Mouse (Mus musculus) kidney, adult 2 months (tissue): ENCODE data around the gene Dnah14. TPM values are rescaled to one million over a fixed set of nuclear protein-coding genes. Genes with fewer than 3 reads are reported as not detected.

Experiments
- DNase-seq: peaks from one replicate; pipeline ENCODE4 v3.0.0; 2021
- H3K27ac ChIP-seq: fragments of 200-500 bp; 2 replicates; pipeline ENCODE4 v1.5.1; 2012; ENCODE audit warnings: low read depth, low read length, control low read depth, inconsistent platforms; ENCODE audit not compliant: insufficient read depth
- H3K27me3 ChIP-seq: fragments of 200-500 bp; replicated peaks from 2 replicates; pipeline ENCODE4 v1.6.1; 2012; ENCODE audit warnings: mild to moderate bottlenecking, moderate library complexity, low read length, inconsistent platforms; ENCODE audit not compliant: control insufficient read depth, insufficient read depth
- H3K36me3 ChIP-seq: fragments of 200-500 bp; 2 replicates; pipeline ENCODE4 v1.6.1; 2012; ENCODE audit warnings: mild to moderate bottlenecking, moderate library complexity, low read length, inconsistent platforms; ENCODE audit not compliant: control insufficient read depth, insufficient read depth
- H3K4me1 ChIP-seq: fragments of 200-500 bp; 2 replicates; pipeline ENCODE4 v1.6.1; 2011; ENCODE audit warnings: low read length; ENCODE audit not compliant: control insufficient read depth, insufficient read depth
- H3K4me3 ChIP-seq: fragments of 200-500 bp; 2 replicates; pipeline ENCODE4 v1.5.1; 2011; ENCODE audit warnings: mild to moderate bottlenecking, low read depth, low read length, control low read depth; ENCODE audit not compliant: insufficient read depth
- CTCF ChIP-seq: fragments of 200-500 bp; conservative IDR thresholded peaks from 2 replicates; pipeline ENCODE4 v1.5.1; 2011; ENCODE audit warnings: low read depth, mild to moderate bottlenecking, control low read depth, low read length, moderate library complexity, mixed read lengths; ENCODE audit not compliant: insufficient read depth, insufficient read length
- POLR2A ChIP-seq: fragments of 200-500 bp; IDR thresholded peaks from one replicate; pipeline ENCODE4 v1.6.1; 2011; ENCODE audit warnings: low read depth, low read length, control low read depth
- WGBS: fragments of 180-500 bp; shearing (Covaris S2); methylation state at CpG from one replicate; pipeline ENCODE4 v1.1.7; 2018; 5-methylcytosine and 5-hydroxymethylcytosine counted together
- polyA plus RNA-seq: library from polyadenylated mRNA; depleted of rRNA; stranded (reverse); fragments of >200 nt; gene quantifications from 2 replicates; pipeline ENCODE4 v1.2.3, GENCODE M21; 2012

Gene Dnah14
- polyA plus RNA-seq, 1 experiment: not detected

- no peaks in the 10 kb centered on the region for H3K4me1 ChIP-seq
- TF ChIP-seq POLR2A: no peak
- TF ChIP-seq CTCF: no peak
- no peaks in the 10 kb centered on the region for H3K27me3 ChIP-seq
- H3K4me3 ChIP-seq: no peak overlapping the region
- DNase-seq: no peak
- no peak overlapping the region for H3K27ac ChIP-seq
- H3K36me3 ChIP-seq: no peaks in the 10 kb centered on the region
- 49% methylated on average over 9 of the region's 9 CpGs for WGBS
Measured at GRCm38 (mm10) chr1:181560896-181561767, 15.2 kb upstream of the Dnah14 start.

- WGBS: 50% methylated on average over 8 of the region's 8 CpGs
- no peaks in the 10 kb centered on the region for H3K36me3 ChIP-seq
Measured at GRCm38 (mm10) chr1:181561768-181562444, 14.5 kb upstream of the Dnah14 start.

GRCm38 (mm10) chr1:181569447-181569846 is 6.9 kb upstream of the Dnah14 start:
- WGBS: 16% methylated on average over 9 of the region's 9 CpGs
- Histone ChIP-seq H3K27ac (no peak overlapping the region), H3K36me3 (no peaks in the 10 kb centered on the region), H3K4me1 (no peaks in the 10 kb centered on the region), H3K27me3 (no peaks in the 10 kb centered on the region), H3K4me3 (no peak overlapping the region)
- no peak for DNase-seq
- no peak for TF ChIP-seq CTCF
- no peak for TF ChIP-seq POLR2A

More at GRCm38 (mm10) chr1:181561768-181562444, 14.5 kb upstream of the Dnah14 start:
- Histone ChIP-seq H3K27ac (no peak overlapping the region), H3K4me3 (no peak overlapping the region), H3K27me3 (no peaks in the 10 kb centered on the region), H3K4me1 (no peaks in the 10 kb centered on the region)
- no peak for TF ChIP-seq POLR2A
- no peak for TF ChIP-seq CTCF
- no peak for DNase-seq

GRCm38 (mm10) chr1:181583152-181583551 is 6.8 kb downstream of the Dnah14 start:
- Histone ChIP-seq H3K27me3 (no peaks in the 10 kb centered on the region), H3K4me3 (no peak overlapping the region), H3K4me1 (no peaks in the 10 kb centered on the region), H3K27ac (no peak overlapping the region), H3K36me3 (no peaks in the 10 kb centered on the region)
- WGBS: 66% methylated on average over 8 of the region's 8 CpGs
- no peak for DNase-seq
- TF ChIP-seq POLR2A (no peak), CTCF (no peak)

GRCm38 (mm10) chr1:181589116-181589515 is 12.8 kb downstream of the Dnah14 start:
- no peak for DNase-seq
- no peaks in the 10 kb centered on the region for H3K36me3 ChIP-seq
- H3K4me1 ChIP-seq: no peaks in the 10 kb centered on the region
- no peak for TF ChIP-seq POLR2A
- TF ChIP-seq CTCF: no peak
- H3K27ac ChIP-seq: no peak overlapping the region
- no peaks in the 10 kb centered on the region for H3K27me3 ChIP-seq
- no peak overlapping the region for H3K4me3 ChIP-seq
- WGBS: 80% methylated on average over 6 of the region's 6 CpGs

- H3K36me3 ChIP-seq: no peaks in the 10 kb centered on the region
- H3K27me3 ChIP-seq: no peaks in the 10 kb centered on the region
- no peaks in the 10 kb centered on the region for H3K4me1 ChIP-seq
- H3K27ac ChIP-seq: no peak overlapping the region
- WGBS: 59% methylated on average over 4 of the region's 4 CpGs
- no peak for DNase-seq
- TF ChIP-seq CTCF (no peak), POLR2A (no peak)
- H3K4me3 ChIP-seq: no peak overlapping the region
Measured at GRCm38 (mm10) chr1:181599376-181599775, 23.0 kb downstream of the Dnah14 start.

- Histone ChIP-seq H3K36me3 (no peaks in the 10 kb centered on the region), H3K27me3 (no peaks in the 10 kb centered on the region), H3K4me1 (no peaks in the 10 kb centered on the region), H3K27ac (no peak overlapping the region), H3K4me3 (no peak overlapping the region)
- 61% methylated on average over 3 of the region's 3 CpGs for WGBS
- no peak for TF ChIP-seq POLR2A
- no peak for TF ChIP-seq CTCF
- DNase-seq: no peak
Measured at GRCm38 (mm10) chr1:181611118-181611517, 34.8 kb downstream of the Dnah14 start.
